Mouse (Mus musculus): ENCODE results near the gene Nt5dc3. TPM values are rescaled to one million over a fixed set of nuclear protein-coding genes. Genes with fewer than 3 reads are reported as not detected.

The Nt5dc3 gene
- 5.9 and 6.9 TPM in 2 replicates for polyA plus RNA-seq (2012; rRNA removed)

- Histone ChIP-seq H3K27me3 (replicated peaks; ENCODE audit: control insufficient read depth, insufficient read depth, low read length) (no peaks in the 10 kb centered on the region), H3K36me3 (ENCODE audit: control insufficient read depth, insufficient read depth, low read length) (no peaks in the 10 kb centered on the region), H3K4me1 (ENCODE audit: control insufficient read depth, insufficient read depth, low read length) (peaks cover 18% of the 10 kb centered on the region), H3K27ac (ENCODE audit: insufficient read depth, low read depth, low read length) (peak within 1 kb of the TSS; percentile 84), H3K4me3 (ENCODE audit: insufficient read depth, low read depth, low read length) (peak within 1 kb of the TSS; percentile 70)
- DNase-seq, result peak; percentile 99
- WGBS, result 1% methylated on average over 43 of the region's 44 CpGs
- no peak for TF ChIP-seq CTCF (conservative IDR thresholded peaks at IDR 0.05; ENCODE audit: insufficient read depth, insufficient read length, low read depth, low read length)
- peak; percentile 90 for TF ChIP-seq POLR2A (IDR thresholded peaks at IDR 0.05; ENCODE audit: low read depth, low read length)
Observed at GRCm38 (mm10) chr10:86778398-86779116, at the start of gene Nt5dc3. Gene Nt5dc3 (plus strand): TSS chr10:86779005.

- no peaks in the 10 kb centered on the region for H3K4me1 ChIP-seq (ENCODE audit: control insufficient read depth, insufficient read depth, low read length)
- no peaks in the 10 kb centered on the region for H3K27me3 ChIP-seq (replicated peaks; ENCODE audit: control insufficient read depth, insufficient read depth, low read length)
- 5% methylated on average over 22 of the region's 22 CpGs for WGBS
- peak; percentile 88 for DNase-seq
- H3K36me3 ChIP-seq (ENCODE audit: control insufficient read depth, insufficient read depth, low read length), result no peaks in the 10 kb centered on the region
- peak overlapping the region; percentile 47 for H3K4me3 ChIP-seq (ENCODE audit: insufficient read depth, low read depth, low read length)
- TF ChIP-seq POLR2A (IDR thresholded peaks at IDR 0.05; ENCODE audit: low read depth, low read length) (no peak), CTCF (conservative IDR thresholded peaks at IDR 0.05; ENCODE audit: insufficient read depth, insufficient read length, low read depth, low read length) (peak; percentile 84)
- H3K27ac ChIP-seq (ENCODE audit: insufficient read depth, low read depth, low read length), result no peak overlapping the region
Observed at GRCm38 (mm10) chr10:86730823-86731499, 47.8 kb upstream of the Nt5dc3 start.

- 54% methylated on average over 2 of the region's 2 CpGs for WGBS
- H3K4me3 ChIP-seq (ENCODE audit: insufficient read depth, low read depth, low read length), result no peak overlapping the region
- no peaks in the 10 kb centered on the region for H3K27me3 ChIP-seq (replicated peaks; ENCODE audit: control insufficient read depth, insufficient read depth, low read length)
- H3K4me1 ChIP-seq (ENCODE audit: control insufficient read depth, insufficient read depth, low read length), result no peaks in the 10 kb centered on the region
- TF ChIP-seq POLR2A (IDR thresholded peaks at IDR 0.05; ENCODE audit: low read depth, low read length) (no peak), CTCF (conservative IDR thresholded peaks at IDR 0.05; ENCODE audit: insufficient read depth, insufficient read length, low read depth, low read length) (no peak)
- no peaks in the 10 kb centered on the region for H3K36me3 ChIP-seq (ENCODE audit: control insufficient read depth, insufficient read depth, low read length)
- no peak for DNase-seq
- no peak overlapping the region for H3K27ac ChIP-seq (ENCODE audit: insufficient read depth, low read depth, low read length)
Observed at GRCm38 (mm10) chr10:86731500-86731863, 47.3 kb upstream of the Nt5dc3 start.

GRCm38 (mm10) chr10:86735036-86735435 lies 43.8 kb upstream of the Nt5dc3 start:
- no peak overlapping the region for H3K27ac ChIP-seq (ENCODE audit: insufficient read depth, low read depth, low read length)
- H3K27me3 ChIP-seq (replicated peaks; ENCODE audit: control insufficient read depth, insufficient read depth, low read length), result no peaks in the 10 kb centered on the region
- no peak overlapping the region for H3K4me3 ChIP-seq (ENCODE audit: insufficient read depth, low read depth, low read length)
- no peaks in the 10 kb centered on the region for H3K36me3 ChIP-seq (ENCODE audit: control insufficient read depth, insufficient read depth, low read length)
- WGBS, result 77% methylated on average over 4 of the region's 4 CpGs
- DNase-seq, result no peak
- TF ChIP-seq CTCF (conservative IDR thresholded peaks at IDR 0.05; ENCODE audit: insufficient read depth, insufficient read length, low read depth, low read length) (no peak), POLR2A (IDR thresholded peaks at IDR 0.05; ENCODE audit: low read depth, low read length) (no peak)
- no peaks in the 10 kb centered on the region for H3K4me1 ChIP-seq (ENCODE audit: control insufficient read depth, insufficient read depth, low read length)

GRCm38 (mm10) chr10:86742918-86743317 lies 35.9 kb upstream of the Nt5dc3 start:
- no peaks in the 10 kb centered on the region for H3K27me3 ChIP-seq (replicated peaks; ENCODE audit: control insufficient read depth, insufficient read depth, low read length)
- no peak overlapping the region for H3K27ac ChIP-seq (ENCODE audit: insufficient read depth, low read depth, low read length)
- no peak overlapping the region for H3K4me3 ChIP-seq (ENCODE audit: insufficient read depth, low read depth, low read length)
- no peak for DNase-seq
- WGBS, result 66% methylated on average over 2 of the region's 2 CpGs
- no peaks in the 10 kb centered on the region for H3K4me1 ChIP-seq (ENCODE audit: control insufficient read depth, insufficient read depth, low read length)
- TF ChIP-seq CTCF (conservative IDR thresholded peaks at IDR 0.05; ENCODE audit: insufficient read depth, insufficient read length, low read depth, low read length) (no peak), POLR2A (IDR thresholded peaks at IDR 0.05; ENCODE audit: low read depth, low read length) (no peak)
- H3K36me3 ChIP-seq (ENCODE audit: control insufficient read depth, insufficient read depth, low read length), result no peaks in the 10 kb centered on the region

GRCm38 (mm10) chr10:86744306-86744705 lies 34.5 kb upstream of the Nt5dc3 start:
- no peaks in the 10 kb centered on the region for H3K4me1 ChIP-seq (ENCODE audit: control insufficient read depth, insufficient read depth, low read length)
- no peak overlapping the region for H3K4me3 ChIP-seq (ENCODE audit: insufficient read depth, low read depth, low read length)
- H3K27me3 ChIP-seq (replicated peaks; ENCODE audit: control insufficient read depth, insufficient read depth, low read length), result no peaks in the 10 kb centered on the region
- 92% methylated on average over 7 of the region's 7 CpGs for WGBS
- H3K27ac ChIP-seq (ENCODE audit: insufficient read depth, low read depth, low read length), result no peak overlapping the region
- no peaks in the 10 kb centered on the region for H3K36me3 ChIP-seq (ENCODE audit: control insufficient read depth, insufficient read depth, low read length)
- no peak for DNase-seq
- TF ChIP-seq POLR2A (IDR thresholded peaks at IDR 0.05; ENCODE audit: low read depth, low read length), result no peak
- TF ChIP-seq CTCF (conservative IDR thresholded peaks at IDR 0.05; ENCODE audit: insufficient read depth, insufficient read length, low read depth, low read length), result no peak

GRCm38 (mm10) chr10:86755816-86756502 lies 22.8 kb upstream of the Nt5dc3 start:
- Histone ChIP-seq H3K36me3 (ENCODE audit: control insufficient read depth, insufficient read depth, low read length) (no peaks in the 10 kb centered on the region), H3K27ac (ENCODE audit: insufficient read depth, low read depth, low read length) (no peak overlapping the region), H3K4me3 (ENCODE audit: insufficient read depth, low read depth, low read length) (no peak overlapping the region), H3K27me3 (replicated peaks; ENCODE audit: control insufficient read depth, insufficient read depth, low read length) (no peaks in the 10 kb centered on the region), H3K4me1 (ENCODE audit: control insufficient read depth, insufficient read depth, low read length) (no peaks in the 10 kb centered on the region)
- no peak for TF ChIP-seq CTCF (conservative IDR thresholded peaks at IDR 0.05; ENCODE audit: insufficient read depth, insufficient read length, low read depth, low read length)
- TF ChIP-seq POLR2A (IDR thresholded peaks at IDR 0.05; ENCODE audit: low read depth, low read length), result no peak
- DNase-seq, result no peak
- WGBS, result 89% methylated on average over 6 of the region's 6 CpGs
